Mouse (Mus musculus) megakaryocyte progenitor cell, adult 5-6 weeks (primary cell): ENCODE results near the gene Ctnnd2. TPM values are rescaled to one million over a fixed set of nuclear protein-coding genes. Genes with fewer than 3 reads are reported as not detected.

Experiments used
- ATAC-seq: replicated peaks from 2 replicates; pipeline ENCODE4 v1.8.0; 2016; ENCODE audit warnings: mild to moderate bottlenecking, moderate TSS enrichment, inconsistent platforms; ENCODE audit not compliant: poor library complexity
- total RNA-seq, 2 experiments: library from RNA; stranded (forward) in 1 of 2; stranded (reverse) in 1 of 2; fragments of 157-497, 149-512 nt in 1 of 2; fragments of 200-1000 nt in 1 of 2; gene quantifications; 2 replicates each; pipeline versions ENCODE4 v1.2.3 to v1.2.4; 2015 to 2017

Gene Ctnnd2
- total RNA-seq, 2 experiments from 2014 or later: 0.10 TPM; not detected in 1

DNA sequence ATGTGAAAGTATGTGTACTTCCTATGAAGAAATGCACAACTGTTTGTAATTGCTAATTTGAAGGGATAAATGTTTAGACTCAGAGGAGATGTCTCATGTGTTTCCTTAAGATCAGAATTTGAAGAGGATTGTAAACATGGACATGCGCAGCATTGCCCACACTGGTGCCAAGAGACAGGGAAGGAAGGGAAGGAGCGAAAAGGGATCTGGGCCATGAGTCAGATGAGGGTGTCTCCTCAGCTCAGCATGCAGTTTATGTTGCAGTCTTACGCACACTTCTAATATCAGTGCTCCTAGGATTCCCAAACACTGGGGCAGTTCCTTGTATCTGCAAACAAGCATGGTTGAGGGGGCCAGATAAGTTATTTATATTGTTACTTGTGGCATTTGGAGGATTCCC, 623.3 kb downstream of the Ctnnd2 start:
- no peak for ATAC-seq

GRCm38 (mm10) chr15:30827424-30828263, 655.3 kb downstream of the Ctnnd2 start:
- no peak for ATAC-seq

GRCm38 (mm10) chr15:30857277-30858176, 685.1 kb downstream of the Ctnnd2 start:
- no peak for ATAC-seq

DNA sequence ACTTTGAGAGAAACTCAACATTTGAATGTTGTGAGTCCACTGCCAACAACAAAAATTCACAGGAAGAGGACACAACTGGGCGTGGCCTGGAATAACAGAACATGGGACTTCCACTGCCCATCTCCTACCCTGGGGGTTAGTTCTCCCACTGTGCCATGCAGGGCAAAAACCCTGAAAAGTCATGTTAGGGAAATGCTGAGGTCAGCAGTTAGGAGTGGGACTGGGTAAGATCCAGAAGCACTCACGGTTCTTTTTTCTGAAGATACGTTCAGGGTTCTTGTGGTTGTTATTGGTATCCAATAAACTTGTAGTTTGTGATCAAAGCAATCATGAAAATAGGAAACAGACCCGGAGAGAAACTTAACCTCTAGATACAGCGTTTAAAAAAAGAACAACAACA, 695.0 kb downstream of the Ctnnd2 start:
- ATAC-seq: no peak

DNA sequence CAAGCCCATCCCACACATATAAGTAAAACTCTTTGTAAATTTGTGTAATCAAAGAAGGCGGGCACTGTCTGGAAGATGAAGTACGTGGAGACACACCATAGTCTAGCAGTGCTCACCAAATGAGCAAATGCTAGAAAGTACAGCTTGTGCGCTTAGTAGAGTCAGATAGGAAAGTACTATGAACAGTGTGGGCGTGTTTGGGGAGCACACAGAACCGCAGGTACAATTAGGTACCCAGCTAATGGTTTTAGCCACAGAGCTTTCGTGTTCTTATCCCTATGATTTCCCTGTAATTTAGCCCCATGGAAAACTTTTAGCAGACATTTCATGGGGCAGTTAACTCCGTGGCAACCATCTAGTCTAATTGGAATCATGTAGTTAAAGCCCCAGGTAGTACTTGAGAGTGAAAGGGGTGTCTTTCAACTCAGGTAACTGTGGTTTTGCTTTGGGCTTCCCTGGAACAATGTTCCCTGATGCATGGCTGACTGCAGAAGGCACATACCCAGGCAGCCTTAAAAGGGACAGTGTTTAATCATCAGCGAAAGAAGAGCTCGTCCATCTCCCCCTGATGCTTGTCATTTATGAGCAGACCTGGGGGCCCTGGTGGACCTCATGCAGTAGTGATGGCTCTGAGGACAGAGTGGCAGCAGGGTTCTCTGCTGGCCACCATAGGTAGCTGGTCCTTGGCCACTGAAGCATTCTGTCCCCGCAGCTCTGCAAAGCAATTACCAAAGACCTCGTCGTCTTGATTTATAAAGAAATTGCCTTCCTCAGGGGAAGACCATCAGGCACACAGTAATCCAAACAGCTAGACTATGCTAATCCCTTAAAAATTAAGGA, 697.5 kb downstream of the Ctnnd2 start:
- ATAC-seq: no peak

DNA sequence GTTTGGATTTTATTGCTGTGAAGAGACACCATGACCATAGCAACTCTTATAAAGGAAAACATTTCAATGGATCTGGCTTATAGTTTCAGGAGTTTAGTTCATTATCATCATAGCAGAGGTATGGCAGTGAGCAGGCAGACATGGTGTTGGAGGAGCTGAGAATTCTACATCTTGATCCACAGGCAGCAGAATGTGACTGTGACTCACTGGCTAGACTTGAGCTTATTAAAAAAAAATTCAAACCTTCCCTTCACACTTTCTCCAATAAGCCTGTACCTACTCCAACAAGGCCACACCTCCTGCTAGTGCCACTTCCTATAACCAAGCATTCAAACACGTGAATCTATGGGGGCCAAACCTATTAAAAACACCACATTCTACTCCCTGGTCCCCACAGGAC, 703.1 kb downstream of the Ctnnd2 start:
- ATAC-seq: no peak

- ATAC-seq: no peak
These were observed 712.4 kb downstream of the Ctnnd2 start for GRCm38 (mm10) chr15:30884692-30885334.

- ATAC-seq: no peak
These were observed 713.0 kb downstream of the Ctnnd2 start for GRCm38 (mm10) chr15:30885410-30885809.

DNA sequence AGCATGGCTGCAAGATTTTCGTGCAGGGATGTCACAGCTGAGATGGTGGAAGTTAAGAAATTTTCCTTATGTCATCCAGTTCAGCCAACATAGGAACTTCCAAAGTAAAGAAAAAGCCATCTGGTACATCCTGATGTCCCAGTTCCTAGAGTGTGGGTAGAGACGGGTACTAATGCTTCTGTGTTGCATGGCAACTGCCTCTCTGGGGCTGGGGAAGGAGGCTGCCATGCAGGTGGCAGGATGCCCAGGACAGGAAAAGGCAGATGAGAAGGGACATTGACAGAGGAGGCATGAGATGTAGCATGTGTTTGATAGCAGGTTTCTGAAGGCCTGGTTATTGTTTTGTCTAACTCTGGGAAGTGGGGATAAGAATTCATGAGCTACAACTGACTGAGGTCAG, 715.2 kb downstream of the Ctnnd2 start:
- no peak for ATAC-seq

DNA sequence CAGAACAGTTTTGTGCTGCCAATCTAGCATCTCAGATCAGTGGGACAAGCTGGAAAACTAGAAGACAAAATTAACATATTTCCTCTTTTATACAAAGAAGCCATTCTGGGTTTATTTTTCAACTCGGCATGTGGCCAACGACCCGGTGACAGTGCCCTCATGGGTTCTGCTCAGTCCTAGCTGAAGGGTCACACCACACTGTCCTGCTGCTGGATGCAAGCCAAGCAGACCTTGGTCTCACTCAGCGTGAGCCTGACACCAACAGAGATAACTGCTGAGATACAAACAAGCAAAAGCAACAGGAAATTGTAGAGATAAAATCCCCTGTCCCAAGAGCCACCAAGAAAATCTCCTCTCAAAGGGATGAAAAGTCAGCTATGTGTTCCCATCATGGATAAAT, 719.6 kb downstream of the Ctnnd2 start:
- no peak for ATAC-seq

DNA sequence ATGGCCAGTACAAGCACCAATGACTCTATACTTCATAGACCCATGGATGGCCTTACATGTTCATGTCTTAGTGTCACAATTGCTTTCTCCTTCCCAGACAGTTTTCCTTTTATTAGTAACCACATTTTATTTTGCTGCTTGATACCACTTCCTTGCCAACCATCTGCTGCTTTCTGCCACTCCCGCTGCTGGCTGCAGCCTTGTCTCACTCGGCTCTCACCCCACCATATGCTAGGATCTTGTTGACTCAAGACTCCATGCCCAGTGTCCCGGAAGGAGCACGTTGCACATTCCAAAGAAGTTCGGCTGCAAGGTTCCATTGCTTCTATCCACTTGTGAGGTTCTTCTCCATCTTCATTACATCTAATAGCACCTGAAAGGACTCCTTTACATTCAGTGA, 722.7 kb downstream of the Ctnnd2 start:
- no peak for ATAC-seq

- ATAC-seq: no peak
These were observed 724.9 kb downstream of the Ctnnd2 start for GRCm38 (mm10) chr15:30897342-30897741.

DNA sequence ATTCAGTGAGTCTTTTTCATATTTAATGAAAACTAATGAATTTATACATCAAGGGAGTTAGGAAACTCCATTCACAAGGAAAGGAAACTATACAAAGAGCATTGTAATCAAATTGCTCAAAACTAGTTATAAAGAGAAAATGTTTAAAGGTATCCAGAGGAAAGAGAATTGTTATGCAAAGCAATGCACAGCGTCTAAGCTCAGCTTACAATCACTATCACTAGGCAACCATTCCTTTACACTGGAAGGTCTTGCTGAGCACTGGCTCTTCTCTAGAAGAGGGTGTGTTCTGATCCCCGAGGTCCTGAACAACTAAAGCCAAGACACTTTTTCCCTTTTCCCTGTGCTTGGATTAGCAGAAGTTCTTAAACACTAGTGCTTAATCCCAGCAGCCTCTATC, 735.6 kb downstream of the Ctnnd2 start:
- ATAC-seq: no peak

DNA sequence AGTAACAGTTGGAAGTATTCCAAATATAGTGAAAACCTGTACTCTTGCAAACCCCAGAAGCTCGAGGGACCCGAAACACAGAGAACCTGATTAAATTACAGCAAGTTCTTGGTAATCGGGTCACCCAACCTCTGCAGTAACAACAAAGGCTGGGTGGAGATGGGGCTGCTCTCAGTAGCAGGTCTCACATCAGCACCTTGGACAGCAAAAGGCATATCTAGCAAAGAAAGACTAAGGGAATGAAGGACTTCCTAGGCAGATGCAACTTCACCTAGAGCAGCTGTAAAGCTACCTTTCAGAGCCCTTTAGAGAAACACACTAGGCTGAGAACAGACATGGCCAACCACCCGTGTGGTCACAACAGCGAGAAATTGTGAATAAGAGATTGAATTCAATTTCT, 741.0 kb downstream of the Ctnnd2 start:
- ATAC-seq: no peak

DNA sequence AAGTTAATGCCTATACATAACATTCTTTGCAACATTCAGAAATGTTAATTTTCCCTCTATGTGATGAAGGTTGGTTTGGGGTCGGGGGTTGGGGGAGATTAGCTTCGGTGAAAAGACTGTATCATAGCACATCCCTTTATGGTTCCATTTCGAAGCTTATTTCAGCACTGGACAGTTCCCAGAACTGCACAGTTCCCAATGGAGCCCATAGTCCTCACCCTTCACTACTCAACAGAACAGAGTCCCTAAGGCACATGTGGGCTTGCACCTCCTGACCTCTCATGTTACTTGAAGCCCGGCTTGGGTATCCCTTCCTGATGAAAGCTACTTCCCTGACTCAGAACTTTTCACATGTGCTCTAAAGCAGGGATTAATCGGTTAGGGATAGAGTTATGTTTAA, 753.4 kb downstream of the Ctnnd2 start:
- no peak for ATAC-seq

GRCm38 (mm10) chr15:30927632-30928031, 755.2 kb downstream of the Ctnnd2 start:
- peak; percentile 64; the same call in 1 of the 2 replicates for ATAC-seq

- no peak for ATAC-seq
These were observed 759.5 kb downstream of the Ctnnd2 start for GRCm38 (mm10) chr15:30931906-30932305.

DNA sequence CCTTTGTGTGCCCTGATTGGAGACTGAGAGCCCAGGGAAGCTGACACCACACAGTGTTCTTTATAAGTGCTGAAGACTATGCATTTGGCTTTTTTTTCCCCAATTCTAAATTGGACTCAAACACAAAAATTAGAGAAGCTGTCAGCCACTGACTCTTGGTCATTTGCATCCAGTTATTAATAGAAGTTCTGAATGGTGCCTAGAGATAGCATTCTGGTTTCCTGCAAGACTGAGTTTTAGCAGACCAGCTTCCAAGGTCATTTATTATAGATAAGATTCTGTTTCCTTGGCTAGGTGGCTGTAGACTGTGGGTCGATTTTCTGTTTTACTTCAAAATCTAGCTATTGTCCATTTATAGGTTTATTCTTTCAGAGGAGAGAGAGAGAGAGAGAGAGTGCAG, 773.5 kb downstream of the Ctnnd2 start:
- no peak for ATAC-seq

DNA sequence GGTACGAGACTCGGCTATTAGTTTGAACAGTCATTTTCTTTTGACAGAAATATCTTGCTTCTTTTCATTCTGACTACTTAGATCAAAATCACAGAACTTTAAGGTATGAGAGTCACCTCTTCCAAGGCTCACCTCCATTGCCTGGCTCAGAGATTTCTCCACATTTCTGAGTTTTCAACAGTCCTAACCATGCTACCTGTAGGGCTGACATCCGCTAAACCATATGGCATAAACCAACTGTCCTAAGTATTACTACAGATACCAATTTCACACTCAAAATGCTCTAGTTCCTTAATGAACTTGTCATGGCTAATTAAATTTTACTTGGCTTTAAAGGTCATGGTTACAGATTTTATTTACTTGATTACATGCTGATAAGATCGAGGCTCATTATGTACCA, 786.1 kb downstream of the Ctnnd2 start:
- ATAC-seq: no peak

DNA sequence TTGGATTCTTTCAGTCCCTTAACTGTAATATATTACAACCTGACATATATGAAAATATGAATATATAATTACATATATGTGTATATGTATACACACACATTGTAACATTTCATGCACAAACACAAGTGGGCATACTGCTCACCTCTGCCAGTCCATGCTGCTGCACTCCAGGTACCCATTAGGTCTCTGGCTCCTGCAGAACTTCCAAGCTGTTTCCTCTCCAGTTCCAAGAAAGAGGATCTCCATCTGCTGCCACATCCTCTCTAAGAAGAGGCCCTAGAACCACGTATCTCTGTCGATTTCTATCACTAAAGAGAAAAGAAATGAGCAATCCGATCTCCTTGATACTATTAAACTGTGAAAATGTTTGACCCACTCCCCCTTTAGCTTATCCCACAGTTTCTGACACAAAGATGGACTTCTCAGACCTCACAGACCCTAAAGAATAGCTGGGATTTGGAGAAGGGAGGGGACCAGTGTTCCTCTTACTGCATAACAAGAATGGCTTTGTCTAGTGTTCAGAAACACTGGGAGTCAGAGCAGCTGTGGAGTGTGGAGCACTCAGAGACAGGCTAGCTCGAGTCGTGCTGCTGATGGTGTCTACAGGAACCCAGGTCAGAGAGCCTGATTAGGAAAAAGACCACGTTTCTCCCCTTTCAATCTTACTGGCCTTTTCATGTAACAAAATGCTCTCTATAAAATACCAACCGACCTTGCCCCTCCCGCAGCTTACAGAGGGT, 790.2 kb downstream of the Ctnnd2 start:
- ATAC-seq: no peak
